Mouse (Mus musculus): Measurements from ENCODE around the gene Krt5.
"Not testable (repeated sequence)": the region's sequence is repeated elsewhere in the genome, so short reads cannot be mapped to it uniquely, and the experiment has no call there.

The Krt5 gene

DNA sequence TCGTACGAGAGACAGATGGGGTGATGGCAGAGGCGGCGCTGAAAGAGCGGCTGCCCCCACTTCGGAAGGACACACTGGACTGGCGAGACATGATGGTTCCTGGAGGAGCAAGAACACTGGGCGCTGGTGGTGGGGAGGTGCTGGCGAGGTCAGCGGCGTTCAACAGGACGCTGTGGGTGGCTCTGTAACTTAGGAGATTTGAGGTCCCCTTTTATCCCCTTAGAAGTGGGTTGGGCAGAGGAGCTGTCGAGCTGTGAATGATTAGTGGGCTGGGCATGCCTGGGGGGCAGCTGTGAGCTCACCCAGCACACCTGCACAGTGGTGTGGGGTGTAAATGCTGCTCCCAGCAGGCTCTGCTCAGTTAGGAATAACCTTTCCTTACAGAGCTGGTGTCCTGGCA, at the start of gene Krt5:
Gene Krt5, minus strand, starts transcription at position 179 of the 400 bp plus-strand sequence.
- in situ Hi-C loops (cut with MboI): no loop called here

DNA sequence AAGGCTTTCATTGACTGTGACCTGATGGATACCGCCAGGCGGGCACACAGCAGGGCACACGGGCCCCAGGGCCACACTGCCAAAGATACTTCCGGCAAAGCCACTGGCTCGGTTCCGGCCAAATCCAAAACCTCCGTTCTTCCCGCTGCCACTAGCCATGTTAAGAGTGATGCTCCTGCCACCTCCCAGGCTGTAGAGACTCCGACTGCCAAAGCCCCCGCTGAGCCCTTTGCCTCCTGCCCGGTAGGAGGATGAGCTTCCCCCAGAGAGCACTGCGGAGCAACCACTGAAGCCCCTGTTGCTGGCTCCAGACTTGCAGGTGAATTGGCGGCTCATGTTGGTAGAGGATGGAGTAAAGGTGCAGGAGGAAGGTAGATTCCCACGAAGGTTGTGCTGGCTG, 30.0 kb upstream of the Krt5 start, which contains the start of gene Krt71:
Gene Krt71, minus strand, starts transcription at position 399 of the 400 bp plus-strand sequence.
- in situ Hi-C loops (cut with MboI): no loop called here

DNA sequence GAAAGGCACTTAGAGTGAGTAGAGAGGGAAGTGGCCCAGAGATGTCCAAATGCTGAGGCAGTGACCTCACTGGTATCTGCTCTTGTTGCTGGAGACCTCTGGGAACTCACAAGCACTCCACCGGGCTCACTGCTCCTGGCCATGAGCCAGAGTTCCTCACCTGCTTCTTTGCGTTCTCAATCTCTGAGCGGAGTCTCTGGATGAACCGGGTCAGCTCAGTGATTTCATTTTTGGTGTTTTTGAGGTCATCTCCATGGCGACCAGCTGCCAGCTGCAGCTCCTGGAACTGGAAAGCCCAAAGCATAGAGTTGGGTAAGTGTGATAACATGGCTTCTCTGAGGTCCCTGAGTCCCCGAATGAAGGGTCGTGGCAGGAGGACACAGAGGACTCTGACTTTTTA, 25.1 kb upstream of the Krt5 start:
- in situ Hi-C loops (cut with MboI): no loop called here

DNA sequence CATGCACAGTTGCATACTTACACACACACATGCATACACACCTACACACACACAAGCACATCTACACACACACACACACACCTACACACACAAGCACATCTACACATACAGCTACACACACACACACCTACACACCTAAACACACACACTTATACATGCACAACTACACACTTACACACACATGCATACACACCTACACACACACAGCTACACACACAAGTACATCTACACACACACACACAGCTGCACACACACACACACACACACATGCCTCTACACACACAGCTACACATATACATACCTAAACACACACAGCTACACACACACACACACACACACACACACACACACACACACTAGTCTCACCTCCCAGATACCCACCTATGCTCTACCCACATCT, 18.0 kb upstream of the Krt5 start:
- in situ Hi-C loops (cut with MboI): no loop called here

DNA sequence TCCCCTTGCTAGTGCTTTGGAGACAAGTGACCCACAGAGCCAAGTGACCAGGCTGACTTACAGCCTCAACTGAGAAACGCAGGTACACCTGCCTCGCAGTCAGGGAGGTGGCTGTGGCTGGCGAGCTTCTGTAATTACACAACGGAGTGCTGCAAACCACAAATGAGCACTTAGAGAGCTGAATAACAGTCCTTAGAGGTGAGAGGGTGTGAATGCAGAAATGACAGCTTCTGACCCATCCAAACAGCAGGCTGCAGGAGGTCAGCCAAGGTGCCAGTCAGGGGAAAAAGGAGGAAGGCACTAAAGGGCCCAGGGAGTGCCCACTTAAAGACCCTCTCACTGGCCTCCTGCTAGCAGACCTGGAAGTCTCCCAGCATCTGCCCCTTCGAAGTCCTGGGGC, 12.0 kb upstream of the Krt5 start:
- in situ Hi-C loops (cut with MboI): no loop called here

DNA sequence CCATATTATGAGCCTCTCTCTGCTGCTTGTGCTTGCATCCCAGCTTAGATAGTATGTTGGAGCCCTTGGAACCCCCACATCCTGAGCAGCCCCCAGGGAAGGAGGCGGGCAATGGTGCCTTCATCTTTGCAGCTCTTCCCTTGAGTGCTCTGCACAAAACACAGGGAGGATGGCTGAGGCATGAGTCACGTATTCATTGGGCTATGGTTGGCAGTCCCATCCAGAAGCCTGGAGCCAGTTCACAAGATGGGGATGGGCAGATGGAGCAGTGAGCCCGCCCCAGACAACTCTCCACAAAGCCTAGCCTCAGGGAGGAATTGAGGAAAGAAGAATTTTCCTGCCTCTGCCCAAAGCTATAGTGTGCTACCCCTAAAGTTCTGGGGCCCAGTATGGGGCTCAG, 3.1 kb upstream of the Krt5 start:
- in situ Hi-C loops (cut with MboI): no loop called here

DNA sequence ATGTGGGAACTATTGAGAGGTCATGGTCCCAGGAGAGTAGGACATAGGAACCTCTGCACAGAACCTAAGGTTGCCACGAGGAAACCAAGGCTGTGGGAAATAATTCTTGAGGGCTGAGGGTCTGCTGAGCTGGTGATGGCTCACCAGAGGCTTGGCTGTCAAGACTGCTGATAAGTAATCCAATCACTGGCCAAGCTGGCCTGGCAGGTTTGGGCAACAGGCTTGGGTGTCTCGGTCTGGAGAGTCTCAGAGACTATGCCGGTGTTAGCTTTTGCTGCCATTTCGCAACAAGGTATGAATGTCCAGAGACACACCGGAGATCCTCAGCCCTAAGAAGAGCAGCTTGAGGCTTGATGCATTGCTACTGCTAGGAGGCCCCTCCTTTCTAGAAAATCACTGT, 1.7 kb upstream of the Krt5 start:
- in situ Hi-C loops (cut with MboI): no loop called here

DNA sequence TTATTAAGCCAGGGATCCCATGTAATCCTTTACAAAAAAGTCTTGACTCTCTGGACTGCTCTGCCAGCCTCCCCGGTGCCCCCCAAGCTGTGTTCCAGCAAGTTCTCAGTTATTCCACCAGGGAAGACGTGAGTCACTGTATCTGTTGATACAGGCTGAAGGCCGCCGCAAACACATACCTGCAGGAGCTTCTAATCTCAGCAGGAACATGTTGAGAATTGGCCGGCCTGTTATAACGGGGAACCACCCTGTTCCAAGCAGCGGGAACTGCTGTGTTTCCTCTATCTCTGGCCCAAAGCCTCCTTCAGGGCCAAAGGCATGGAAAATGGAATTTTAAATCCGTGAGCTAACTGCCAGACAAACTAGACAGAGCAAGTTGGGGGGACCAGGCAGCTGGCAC, 1.0 kb upstream of the Krt5 start:
- in situ Hi-C loops (cut with MboI): no loop called here

DNA sequence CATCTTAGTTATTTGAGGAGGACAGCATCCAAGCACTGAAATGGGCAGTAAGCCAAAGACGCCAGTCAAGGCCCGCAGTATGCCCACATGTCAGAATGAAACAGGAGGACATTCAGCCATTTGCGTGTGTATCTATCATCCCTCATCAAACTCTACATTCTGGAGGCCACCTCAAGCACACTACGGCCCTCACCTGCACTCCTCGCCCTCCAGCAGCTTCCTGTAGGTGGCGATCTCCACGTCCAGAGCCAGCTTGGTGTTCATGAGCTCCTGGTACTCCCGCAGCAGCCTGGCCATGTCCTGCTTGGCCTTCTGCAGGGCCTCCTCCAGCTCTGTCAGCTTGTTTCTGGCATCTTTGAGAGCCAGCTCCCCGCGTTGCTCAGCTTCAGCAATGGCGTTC, 4.0 kb downstream of the Krt5 start:
- in situ Hi-C loops (cut with MboI): no loop called here

DNA sequence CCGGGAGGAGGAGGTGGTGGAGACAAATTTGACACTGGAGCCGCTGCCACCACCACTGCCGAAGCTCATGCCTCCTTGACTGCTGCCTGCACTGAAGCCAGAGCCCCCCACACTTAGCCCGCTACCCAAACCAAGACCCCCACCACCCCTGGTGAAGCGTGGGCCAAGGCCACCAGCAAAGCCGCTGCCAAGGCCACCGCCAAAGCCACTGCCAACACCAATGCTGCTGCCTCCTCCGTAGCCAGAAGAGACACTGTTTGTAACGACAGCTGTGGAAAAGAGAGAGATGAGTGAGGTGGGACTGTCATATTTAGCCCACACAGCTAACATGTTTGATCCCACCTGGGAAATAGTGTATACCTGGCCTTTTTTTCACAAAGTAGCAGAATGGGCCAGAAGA, 5.2 kb downstream of the Krt5 start:
- in situ Hi-C loops (cut with MboI): no loop called here

DNA sequence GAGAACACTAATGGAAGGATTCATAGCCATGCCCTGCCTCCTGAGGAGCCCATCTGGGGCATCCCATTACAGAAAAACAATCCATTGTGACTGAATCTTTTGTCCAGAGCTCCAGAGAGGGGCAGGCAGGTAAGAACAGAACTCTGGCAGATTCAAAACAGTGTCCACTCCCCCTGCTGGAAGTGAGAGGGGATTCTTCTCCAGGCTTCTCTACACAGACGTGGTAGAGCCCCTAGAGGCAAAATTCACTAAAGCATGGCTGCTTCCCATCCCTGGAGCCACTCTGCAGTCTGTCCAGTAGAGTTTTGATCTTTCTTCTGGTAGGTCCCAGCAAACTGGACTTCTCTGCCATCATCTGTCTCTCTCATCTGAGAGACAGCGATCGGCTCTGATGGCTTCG, 8.6 kb downstream of the Krt5 start:
- in situ Hi-C loops (cut with MboI): no loop called here

DNA sequence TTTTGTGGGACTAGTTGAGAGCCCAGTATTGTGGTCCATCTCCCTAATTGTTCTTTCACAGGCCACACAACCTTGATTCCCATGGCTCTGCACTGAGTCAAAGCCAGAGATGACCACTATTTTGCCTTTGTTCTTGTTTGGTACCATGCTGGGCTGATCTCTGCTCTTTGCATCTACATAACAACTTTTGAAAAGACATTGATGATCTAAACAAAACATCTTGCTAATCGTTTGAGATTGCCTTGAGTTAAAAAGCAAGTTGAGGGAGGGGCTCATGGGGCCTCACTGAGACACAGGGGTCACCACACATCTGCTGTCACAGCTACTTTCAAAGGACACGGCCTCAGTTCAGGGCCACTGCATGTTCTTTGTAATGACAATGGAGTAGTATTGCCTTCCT, 10.3 kb downstream of the Krt5 start:
- in situ Hi-C loops (cut with MboI): no loop called here

DNA sequence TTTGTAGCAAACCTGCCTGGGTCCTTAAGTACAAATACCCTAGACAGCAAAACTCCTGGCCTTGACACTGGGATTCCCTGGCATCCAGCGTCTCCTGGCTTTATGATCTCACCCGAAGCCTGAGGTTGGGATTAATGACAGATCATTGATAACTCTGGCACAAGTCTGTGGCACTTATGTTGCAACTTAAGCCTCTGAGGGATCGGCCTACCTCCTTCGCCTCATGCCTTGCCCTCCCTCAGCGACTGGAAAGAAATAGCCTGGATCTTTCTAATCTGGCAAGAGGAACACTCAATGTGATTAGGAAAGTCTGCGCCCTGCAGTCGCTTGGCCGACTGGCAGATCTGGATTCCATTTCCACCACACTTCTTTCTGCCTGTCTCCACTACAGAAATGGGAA, 12.8 kb downstream of the Krt5 start:
- in situ Hi-C loops (cut with MboI): no loop called here

DNA sequence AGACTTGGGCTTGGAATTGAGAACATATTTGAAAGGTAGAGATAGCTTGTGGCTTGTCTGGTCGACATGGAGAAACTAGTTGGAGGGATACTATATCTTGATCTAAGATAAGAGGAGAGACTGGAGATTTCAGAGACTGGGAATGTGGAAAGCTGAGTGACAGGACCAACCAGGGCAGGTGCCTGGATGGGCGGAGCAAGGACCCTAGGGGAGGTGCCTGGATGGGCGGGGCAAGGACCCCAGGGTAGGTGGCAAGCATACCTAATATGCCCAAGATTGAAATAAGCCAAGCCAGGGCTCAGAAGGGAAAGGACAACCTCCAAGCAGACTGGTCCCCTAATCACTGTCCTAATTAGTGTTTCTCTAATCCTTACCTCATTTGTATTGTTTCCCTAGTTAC, 13.5 kb downstream of the Krt5 start:
- in situ Hi-C loops (cut with MboI): no loop called here

DNA sequence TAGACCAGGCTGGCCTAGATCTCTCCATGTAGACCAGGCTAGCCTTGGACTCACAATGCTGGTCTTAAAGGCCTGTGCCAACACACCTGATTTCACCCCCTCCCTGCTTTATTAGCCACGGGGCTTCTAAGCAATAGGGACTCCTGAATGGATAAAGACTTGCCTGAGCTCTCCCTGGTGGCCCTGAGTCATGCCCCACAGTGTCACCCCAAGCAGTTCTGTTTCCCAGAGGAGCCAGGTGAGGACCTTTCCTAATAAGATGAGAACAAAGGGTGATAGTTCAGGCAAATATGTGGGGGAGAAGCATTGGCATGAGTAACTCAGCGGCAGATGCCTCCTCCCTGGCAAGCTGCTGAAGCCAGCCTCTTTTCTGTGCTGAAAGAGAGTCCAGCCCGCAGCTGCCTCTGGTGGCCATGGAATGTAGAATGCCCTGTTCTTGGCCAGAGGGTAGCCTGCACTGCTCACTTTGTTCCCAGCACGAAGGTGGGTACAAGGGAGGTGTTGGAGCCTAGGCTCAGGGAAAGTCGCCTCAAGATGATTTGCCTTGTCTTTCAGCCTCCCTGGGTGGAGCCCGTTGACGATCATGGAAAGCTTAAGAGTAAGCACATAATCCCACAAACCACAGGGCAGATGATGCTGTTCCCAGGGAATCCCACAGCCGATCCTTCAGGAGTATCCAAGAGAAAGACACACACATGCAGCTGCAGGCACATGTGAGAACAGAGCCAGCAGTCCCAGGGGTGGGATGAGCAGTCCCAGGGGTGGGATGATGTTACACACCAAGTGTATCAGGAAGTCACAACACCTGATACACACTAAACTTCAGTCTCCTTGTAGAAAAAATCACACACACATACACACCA, 15.1 kb downstream of the Krt5 start:
- in situ Hi-C loops (cut with MboI): no loop called here

DNA sequence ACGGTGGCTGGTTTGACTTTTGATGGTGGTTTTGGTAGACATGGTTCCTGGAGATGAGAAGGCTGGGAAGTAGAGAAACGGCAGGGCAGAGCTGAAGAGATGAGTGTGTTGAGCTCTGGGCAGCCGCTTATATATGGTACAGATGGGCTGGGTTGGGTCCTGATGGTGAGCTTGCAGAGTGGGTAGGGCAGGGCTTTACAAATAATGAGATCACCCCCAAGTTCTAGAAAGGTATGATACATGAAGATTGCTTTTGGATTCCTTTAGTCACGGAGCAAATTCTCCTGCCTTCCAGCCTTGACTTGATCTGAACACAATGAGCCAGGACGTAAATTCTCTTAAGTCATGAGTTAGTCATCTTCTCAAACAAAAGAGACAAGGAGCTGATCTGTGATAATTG, 18.5 kb downstream of the Krt5 start, which contains the start of gene Krt6a:
Gene Krt6a, minus strand, starts transcription at position 101 of the 400 bp plus-strand sequence.
- in situ Hi-C loops (cut with MboI): no loop called here

DNA sequence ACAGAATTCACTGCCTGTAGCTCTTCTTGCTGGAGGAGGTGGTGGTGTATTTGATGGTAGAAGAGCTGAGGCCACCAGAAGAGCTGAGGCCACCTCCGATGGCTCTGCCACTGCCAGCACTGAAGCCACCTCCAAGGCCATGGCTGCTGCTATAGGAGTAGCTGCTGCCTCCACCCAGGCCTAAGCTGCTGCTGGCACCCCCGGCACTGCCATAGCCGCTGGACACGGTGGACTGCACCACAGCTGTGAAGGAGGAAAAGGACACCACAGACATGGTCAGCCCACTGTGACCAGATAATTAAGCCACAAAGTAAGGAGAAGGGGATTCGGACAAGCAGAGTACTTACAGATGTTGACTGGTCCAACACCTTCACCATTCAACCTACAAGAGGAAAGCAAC, 22.2 kb downstream of the Krt5 start:
- in situ Hi-C loops (cut with MboI): not testable (repeated sequence)

DNA sequence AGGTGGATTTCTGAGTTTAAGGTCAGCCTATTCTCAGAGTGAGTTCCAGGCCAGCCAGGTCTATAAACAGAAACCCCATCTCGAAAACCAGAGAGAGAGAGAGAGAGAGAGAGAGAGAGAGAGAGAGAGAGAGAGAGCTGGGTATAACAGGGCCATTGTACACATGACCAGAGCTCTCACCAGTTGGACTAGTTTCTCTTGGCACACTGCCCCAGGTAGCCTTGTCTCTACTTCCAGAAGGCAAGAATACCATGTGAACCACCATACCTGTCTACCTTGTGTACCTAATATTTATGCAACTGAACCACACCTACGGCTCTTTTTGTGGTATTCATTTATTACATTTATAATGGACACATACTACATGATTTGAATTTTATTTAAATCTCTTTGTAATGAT, 24.5 kb downstream of the Krt5 start:
- in situ Hi-C loops (cut with MboI): no loop called here

DNA sequence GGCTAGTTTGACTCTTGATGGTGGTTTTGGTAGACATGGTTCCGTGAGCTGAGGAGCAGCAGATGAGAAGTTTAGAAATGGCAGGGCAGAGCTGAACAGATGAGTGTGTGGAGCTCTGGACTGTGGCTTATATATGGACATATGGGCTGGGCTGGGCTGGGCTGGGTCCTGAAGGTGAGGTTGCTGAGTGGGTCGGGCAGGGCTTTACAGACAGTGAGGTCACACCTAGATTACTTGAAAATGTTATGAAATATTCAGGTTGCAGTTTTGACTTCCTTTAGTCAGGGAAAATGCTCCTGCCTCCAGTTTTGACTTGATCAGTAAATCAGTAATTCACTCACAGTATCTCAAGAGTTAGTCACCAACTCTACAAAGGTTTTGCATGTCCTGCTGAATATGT, 32.5 kb downstream of the Krt5 start, which contains the start of gene Krt6b:
Gene Krt6b, minus strand, starts transcription at position 101 of the 400 bp plus-strand sequence.
- in situ Hi-C loops (cut with MboI): no loop called here

DNA sequence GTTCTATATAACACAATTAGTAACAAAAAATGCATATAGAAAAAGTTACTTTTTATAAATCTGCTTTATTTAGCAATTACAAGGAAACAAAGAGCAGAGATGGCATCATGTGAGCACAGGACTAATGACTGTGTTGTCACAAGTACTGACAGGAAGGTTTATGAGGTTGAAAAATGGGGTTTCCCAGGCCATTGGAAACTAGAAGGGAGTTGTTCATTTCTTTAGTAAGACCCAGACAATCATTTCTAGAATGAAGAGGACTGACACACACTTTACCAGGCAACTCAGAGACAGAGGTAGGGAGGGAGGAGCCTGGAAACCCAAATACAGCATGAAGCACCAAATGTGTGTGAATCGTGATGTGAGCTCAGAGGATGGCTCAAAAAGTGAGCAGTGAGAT, 36.7 kb downstream of the Krt5 start:
- in situ Hi-C loops (cut with MboI): no loop called here
